Mouse (Mus musculus) liver, adult (tissue): ENCODE data around the gene Olfr381.

Experiments
- GATA4 ChIP-seq: IDR thresholded peaks from 2 replicates; pipeline ENCODE4 v1.6.1; 2014; ENCODE audit warnings: mild to moderate bottlenecking, low read length; ENCODE audit not compliant: insufficient replicate concordance

The Olfr381 gene

DNA sequence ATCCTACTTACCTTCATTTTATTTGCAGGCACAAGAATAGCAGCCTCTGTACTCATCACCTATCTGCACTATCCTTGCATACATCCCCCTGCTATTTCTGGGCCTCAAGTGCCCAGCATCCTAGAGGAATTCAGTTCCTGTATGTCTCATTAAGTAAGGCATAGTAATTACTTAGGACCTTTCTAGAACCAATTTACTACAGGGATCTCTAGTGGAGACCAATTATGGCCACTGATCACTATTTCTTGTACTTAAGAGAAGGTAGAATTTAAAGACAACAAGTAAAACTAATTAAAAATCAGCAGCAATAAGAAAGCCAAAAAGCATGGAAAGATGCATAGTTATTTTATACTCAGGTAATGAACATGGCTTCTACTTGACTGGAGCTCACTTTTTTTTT, at the start of gene Olfr381:
TSS of gene Olfr381 (minus strand) at position 101 of the 400 bp plus-strand sequence.
- no peak for TF ChIP-seq GATA4

DNA sequence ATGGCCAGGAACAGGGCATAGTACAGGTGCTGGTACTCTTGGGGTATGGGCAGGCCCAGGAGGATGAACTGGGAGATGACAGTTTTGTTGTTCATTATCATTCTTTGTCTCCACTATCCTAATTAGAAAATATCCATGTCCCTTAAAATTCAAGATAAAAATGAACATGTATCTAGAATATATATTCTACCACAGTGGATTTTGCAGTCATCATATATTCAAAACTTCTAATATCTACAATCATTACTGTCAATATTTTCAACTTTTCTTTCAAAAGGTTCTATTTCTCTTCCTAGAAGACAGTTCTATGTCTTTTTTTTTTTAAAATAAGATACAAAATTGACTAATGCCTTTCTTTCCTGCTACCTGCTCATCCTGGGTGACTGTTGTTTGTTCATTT, 25.7 kb upstream of the Olfr381 start, which contains the start of gene Olfr382:
TSS of gene Olfr382 (minus strand) at position 101 of the 400 bp plus-strand sequence.
- TF ChIP-seq GATA4 = no peak

- no peak for TF ChIP-seq GATA4
Measured at GRCm38 (mm10) chr11:73457408-73457807, 34.0 kb downstream of the Olfr381 start, which contains the start of gene Olfr380. Gene Olfr380 (minus strand): TSS chr11:73457508.
